Comparison of ENCODE assay signal across 11 mouse cellular contexts in the genomic region with DNA sequence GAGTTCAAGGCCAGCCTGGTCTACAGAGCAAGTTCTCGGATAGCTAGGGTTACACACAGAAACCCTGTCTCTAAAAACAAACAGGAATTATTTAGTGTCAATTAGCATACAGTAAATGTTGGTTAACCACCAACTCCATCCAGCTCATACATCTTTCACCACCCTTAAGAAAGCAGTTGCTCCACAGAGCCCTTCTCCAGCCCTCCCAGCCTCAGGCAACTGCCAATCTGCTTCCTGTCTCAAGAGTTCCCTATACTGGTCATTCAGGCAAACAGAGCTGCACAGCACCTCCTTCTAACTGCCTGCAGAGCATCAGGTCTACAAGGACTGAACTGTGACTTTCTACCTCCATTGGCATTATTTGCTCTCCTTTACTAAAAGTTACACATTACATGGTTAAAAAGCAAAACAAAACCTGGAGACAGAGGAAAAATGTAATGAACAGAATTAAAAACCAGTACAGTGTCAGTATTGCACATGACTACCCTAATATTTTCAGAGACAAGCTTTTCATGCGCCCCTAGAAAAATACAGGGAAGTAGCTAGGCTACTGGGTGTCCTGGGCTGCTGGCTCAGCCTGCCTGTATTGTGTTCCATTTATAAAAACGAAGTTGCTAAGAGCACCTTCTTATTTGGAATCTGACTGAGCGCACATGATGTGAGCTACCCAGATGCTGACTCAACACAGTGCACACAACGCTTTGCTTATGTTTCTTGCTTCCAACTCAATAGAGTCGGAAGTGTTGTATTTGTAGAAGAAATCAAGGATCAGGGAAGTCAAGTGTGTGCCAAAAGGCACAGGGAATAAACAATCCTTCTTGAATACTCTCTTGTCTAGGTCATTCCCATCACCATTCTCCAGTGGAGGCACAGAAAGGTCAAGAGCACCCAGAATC.
"Had no signal": no experiment of that assay in that cellular context is flagged by ENCODE, and none has a peak within 500 bp of the region (broad histone marks: within the 10 kb centered on the region; RNA-seq: fewer than 3 reads in every experiment).

No protein-coding gene starts in this region.

- H3K27me3 ChIP-seq: limb, embryonic 12.5 days; liver, embryonic 13.5 days; midbrain, embryonic 13.5 days had no signal

- H3K4me2 ChIP-seq: limb, embryonic 12.5 days; liver, embryonic 13.5 days; midbrain, embryonic 13.5 days had no signal

- H3K36me3 ChIP-seq: limb, embryonic 12.5 days; liver, embryonic 13.5 days; midbrain, embryonic 13.5 days had no signal

- H3K4me3 ChIP-seq: limb, embryonic 12.5 days; liver, embryonic 13.5 days; midbrain, embryonic 13.5 days had no signal

- H3K27ac ChIP-seq: limb, embryonic 12.5 days; liver, embryonic 13.5 days; macrophage; midbrain, embryonic 13.5 days had no signal

- ATAC-seq: inflammation-experienced regulatory T-cells, adult 6 months; intestine, postnatal 0 days; liver, postnatal 0 days; midbrain, embryonic 13.5 days had no signal

- H3K9ac ChIP-seq: limb, embryonic 12.5 days; liver, embryonic 13.5 days; liver, postnatal 0 days; midbrain, embryonic 13.5 days had no signal

- DNase-seq: kidney, adult 8-10 months; kidney, postnatal 25 days; liver; liver, embryonic 13.5 days; liver, postnatal 0 days; thymus, postnatal 4 days had no signal
